Mouse (Mus musculus) right cerebral cortex, postnatal 4 days (tissue): Measurements from ENCODE around the gene Tuba1c.
"Not testable (repeated sequence)": the region's sequence is repeated elsewhere in the genome, so short reads cannot be mapped to it uniquely, and the experiment has no call there.

Experiments
- DNase-seq: peaks from one replicate; pipeline ENCODE4 v3.0.0-alpha.2; 2022

Tuba1c gene

DNA sequence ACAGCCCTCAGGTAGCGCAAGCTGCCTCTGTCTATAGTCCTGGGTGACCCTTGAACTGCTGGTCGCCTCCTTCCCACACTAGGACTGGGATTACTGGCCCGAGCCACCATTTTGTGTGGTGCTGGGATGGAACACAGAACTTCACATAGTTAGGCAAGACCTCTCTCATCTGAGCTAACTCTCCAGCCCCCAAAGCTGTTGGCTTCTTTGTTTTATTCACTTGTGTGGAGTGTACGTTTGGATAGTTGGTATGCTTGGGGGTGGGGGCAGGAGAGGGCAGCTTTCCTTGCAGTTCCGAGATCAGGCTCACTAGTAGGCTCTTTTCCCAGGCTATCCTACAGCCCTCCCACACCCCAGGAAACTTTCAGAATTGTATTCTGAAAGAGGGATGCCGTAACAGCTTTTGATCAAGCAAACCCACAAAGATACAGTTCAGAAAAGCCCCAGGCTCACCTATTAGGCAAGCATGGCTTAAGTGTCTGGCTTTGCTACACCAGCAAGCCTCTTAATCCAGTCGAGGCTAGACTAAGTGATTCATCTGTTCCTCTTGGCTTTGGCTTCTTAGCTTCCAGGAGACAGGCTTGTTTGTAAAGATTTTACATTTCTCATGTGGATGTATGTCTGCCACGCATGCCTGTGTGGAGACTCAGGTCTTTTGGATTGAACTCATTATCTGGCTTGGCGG, 2.5 kb downstream of the Tuba1c start:
- no peak for DNase-seq

DNA sequence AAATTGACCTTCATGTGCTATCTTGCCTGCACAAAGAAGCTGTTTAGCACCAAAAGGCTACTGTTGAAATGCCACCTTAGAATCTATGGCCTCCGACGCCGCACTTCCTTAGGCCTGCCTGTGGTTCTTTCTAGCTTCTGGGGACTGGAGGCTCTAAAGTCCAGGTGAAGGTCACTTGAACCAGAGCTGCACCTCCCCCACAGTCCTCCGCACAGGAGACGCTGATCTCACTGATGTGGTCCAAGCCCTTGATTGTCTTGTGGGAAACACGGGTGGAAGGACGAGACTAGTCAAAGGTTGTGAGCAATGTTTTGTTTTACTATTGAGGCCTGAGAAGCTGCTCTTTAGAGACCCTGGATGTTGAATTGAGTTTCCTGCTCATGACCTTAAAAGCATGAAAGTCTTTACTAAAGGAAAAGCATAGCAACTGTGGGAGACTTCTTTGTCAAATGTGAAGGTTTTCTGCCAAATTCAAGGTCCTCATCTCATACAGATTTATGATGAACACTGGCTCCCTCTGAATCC, 3.1 kb downstream of the Tuba1c start:
- DNase-seq, result no peak

DNA sequence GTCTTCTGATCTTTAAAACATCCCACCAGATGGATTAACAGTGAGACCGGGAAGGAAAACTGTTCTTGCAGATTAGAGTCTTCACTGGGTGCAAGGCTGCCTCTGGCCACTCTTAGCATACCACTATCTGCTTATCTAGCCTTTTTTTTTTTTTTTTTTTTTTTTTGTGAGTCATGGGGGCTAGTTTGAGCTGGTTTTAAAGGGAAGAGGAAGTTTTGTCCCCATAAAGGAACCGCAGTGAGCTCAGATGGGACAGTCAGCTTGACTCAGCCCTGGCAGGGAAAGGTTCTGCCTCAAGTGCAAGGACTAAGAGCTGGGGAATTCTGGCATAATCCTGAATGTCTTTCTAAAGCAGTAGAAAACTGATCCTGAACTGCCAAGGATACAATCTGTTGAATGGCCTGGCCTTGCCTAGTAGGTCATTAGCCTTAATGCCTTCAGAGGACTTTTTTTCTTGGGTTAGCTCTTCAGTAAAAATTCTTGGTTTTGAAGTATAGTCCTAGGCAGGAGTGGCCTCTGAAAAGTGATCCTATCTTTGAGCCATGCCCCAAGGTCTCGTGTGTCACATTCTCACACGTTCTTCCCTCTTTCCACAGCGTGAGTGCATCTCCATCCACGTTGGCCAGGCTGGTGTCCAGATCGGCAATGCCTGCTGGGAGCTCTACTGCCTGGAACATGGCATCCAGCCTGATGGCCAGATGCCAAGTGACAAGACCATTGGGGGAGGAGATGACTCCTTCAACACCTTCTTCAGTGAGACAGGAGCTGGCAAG, 4.0 kb downstream of the Tuba1c start:
- no peak for DNase-seq

DNA sequence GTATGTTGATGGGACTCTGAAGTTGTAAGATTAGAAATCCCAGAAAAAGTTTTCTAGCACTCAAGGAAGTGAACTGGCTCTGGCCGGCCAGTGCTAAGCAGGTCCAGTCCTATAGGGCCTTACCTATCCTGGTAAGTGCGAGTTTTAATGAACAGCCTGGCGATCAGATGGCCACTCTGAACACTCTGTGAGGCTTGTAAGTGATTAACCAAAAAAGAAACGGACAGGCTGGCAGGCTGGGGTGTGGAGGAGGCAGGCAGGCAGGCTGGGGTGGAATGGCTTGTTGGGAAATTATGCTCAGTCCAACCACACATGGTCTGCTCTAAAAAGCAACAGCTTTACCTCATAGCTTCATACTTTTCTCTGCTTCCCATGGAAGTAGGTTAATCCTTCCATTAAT, 5.7 kb downstream of the Tuba1c start:
- no peak for DNase-seq

DNA sequence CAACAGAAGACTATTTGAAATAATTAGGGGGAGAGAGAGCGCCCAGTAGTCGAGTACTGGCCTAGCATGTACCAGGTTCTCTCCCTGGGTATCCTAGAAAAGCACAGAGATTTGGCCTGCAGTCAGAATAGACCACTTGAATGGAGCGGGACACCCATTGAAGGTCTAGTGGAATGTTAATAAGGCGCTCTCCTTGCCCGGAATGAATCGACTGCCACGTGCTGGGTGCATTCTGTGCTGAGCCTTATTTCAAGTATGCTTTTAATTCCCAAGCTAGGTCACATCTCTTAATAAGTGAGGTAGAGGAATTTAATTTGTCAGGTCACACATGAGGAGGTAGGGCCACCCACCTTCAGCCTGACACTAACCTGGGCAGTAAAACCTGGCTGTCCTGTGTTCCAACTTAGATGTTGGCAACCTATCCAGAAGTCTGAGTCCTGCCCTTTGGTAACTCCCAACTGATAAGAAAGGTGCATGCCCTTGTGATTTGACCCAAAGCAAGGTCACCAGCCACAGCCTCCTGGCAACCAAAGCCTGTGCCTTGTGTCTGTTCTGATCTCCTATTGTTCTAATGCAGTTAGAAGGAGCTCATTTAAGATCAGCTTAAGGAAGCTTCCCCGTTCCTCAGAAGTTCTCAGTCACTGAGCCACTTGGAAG, 6.7 kb downstream of the Tuba1c start:
- DNase-seq, result no peak

GRCm38 (mm10) chr15:99038025-99038424, 8.3 kb downstream of the Tuba1c start:
- no peak for DNase-seq

GRCm38 (mm10) chr15:99038797-99039196, 9.1 kb downstream of the Tuba1c start:
- DNase-seq, result no peak

- DNase-seq, result no peak
These were observed 9.6 kb downstream of the Tuba1c start for GRCm38 (mm10) chr15:99039306-99039705.

- no peak for DNase-seq
These were observed 10.6 kb downstream of the Tuba1c start for GRCm38 (mm10) chr15:99039996-99040919.

GRCm38 (mm10) chr15:99040920-99041856, 11.5 kb downstream of the Tuba1c start:
- DNase-seq, result no peak

GRCm38 (mm10) chr15:99042334-99042733, 12.6 kb downstream of the Tuba1c start:
- DNase-seq, result no peak

GRCm38 (mm10) chr15:99044854-99045253, 15.2 kb downstream of the Tuba1c start:
- no peak for DNase-seq

DNA sequence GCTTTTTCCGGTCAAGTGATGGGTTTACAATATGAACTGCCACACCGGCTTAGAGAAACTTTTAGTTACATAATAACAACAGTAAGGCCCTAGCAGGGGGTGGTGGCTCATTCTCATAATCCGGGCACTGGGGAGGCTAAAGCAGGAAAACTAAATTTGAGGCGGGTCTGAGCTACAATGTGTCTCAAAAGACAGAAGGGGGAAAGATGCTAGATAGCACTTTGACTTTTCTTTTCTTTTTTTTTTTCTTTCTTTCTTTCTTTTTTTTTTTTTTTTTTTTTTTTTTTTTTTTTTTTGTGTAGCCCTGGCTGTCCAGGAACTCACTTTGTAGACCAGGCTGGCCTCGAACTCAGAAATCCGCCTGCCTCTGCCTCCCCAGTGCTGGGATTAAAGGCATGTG, 16.0 kb downstream of the Tuba1c start:
- DNase-seq, result not testable (repeated sequence)

- DNase-seq, result peak; percentile 43
These were observed 20.0 kb downstream of the Tuba1c start for GRCm38 (mm10) chr15:99049473-99050253.

DNA sequence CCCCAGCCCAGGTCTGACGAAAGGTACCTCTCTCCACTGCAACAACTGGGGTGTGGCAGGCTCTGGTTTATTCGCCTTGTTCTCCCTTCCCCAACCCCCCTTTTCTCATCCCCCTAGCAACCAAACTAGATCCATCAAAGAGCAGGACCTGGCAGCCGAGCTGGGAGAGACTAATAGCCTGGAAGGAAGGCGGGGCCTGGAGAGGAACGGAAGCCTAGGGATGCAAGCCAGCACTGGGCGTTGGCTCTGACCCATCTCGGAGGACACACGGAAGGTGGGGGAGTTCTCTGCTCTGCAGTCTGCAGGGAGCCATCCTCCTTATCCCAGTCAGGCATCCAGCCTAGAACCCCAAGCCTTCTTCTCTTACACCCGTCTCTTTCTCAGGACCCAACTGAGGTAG, 23.7 kb downstream of the Tuba1c start:
- peak; percentile 27 for DNase-seq

GRCm38 (mm10) chr15:99055040-99055439, 25.3 kb downstream of the Tuba1c start, which contains the start of gene Prph:
Gene Prph (plus strand): TSS chr15:99055174.
- no peak for DNase-seq

- peak; percentile 63 for DNase-seq
These were observed 25.8 kb downstream of the Tuba1c start for GRCm38 (mm10) chr15:99055511-99055961.

DNA sequence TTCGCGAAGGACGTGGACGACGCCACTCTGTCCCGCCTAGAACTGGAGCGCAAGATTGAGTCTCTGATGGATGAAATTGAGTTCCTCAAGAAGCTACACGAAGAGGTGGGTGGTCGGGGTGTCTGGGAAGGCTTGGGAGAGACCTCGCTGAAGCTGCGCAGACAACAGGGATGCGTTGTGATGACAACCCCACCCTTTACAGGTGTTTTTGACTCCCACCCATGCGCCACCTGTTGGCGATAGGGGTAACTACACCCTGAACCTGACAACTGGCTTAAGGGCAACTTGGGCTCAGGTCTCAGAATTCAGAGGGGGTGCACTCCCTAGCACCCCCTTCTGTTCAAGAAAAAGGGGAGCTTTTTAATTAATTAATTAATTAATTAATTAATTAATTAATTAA, 26.6 kb downstream of the Tuba1c start:
- DNase-seq, result no peak

GRCm38 (mm10) chr15:99065557-99066165, 36.0 kb downstream of the Tuba1c start:
- no peak for DNase-seq

DNA sequence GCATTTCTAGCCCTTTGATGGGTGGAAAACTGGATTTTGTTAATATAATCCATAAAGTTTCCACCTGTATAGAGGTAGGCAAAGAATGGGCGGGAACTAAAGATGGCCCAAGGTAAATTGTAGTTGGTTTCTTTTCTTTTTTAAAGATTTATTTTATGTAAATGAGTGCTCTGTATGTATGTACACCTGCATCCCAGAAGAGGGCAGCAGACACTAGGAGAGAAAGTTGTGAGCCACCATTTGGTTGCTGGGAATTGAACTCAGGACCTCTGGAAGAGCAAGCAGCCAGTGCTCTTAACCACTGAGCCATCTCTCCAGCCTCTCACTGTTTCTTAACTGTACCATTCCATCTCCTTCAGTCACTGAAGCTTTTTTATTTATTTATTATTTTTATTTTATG, 42.3 kb downstream of the Tuba1c start:
- no peak for DNase-seq
